Mouse (Mus musculus) C2C12 (cell line): ENCODE data around the gene Hpn. TPM values are rescaled to one million over a fixed set of nuclear protein-coding genes. Genes with fewer than 3 reads are reported as not detected.

Experiments
- H3K27me3 ChIP-seq: one replicate; pipeline ENCODE4 v1.6.1; 2011; ENCODE audit not compliant: control insufficient read depth, insufficient read depth, insufficient read length
- H3K36me3 ChIP-seq: one replicate; pipeline ENCODE4 v1.6.1; 2011; ENCODE audit not compliant: control insufficient read depth, insufficient read depth
- H3K4me3 ChIP-seq: one replicate; pipeline ENCODE4 v1.5.1; 2011; ENCODE audit warnings: mild to moderate bottlenecking, control low read depth; ENCODE audit not compliant: poor library complexity, insufficient read depth, severe bottlenecking
- H3K79me2 ChIP-seq: one replicate; pipeline ENCODE4 v1.6.1; 2011; ENCODE audit not compliant: control insufficient read depth, insufficient read depth
- H3K79me3 ChIP-seq: one replicate; pipeline ENCODE4 v1.6.1; 2011; ENCODE audit warnings: low read depth, control low read depth
- H3ac ChIP-seq: one replicate; pipeline ENCODE3; 2011; ENCODE audit warnings: low read depth; ENCODE audit not compliant: control insufficient read depth, insufficient read length
- CEBPB ChIP-seq: IDR thresholded peaks from one replicate; pipeline ENCODE4 v1.6.1; 2011; ENCODE audit warnings: low read depth, mild to moderate bottlenecking, control low read depth, moderate library complexity
- CTCF ChIP-seq: IDR thresholded peaks from one replicate; pipeline ENCODE4 v1.5.1; 2011; ENCODE audit not compliant: control insufficient read depth, insufficient read depth, insufficient read length
- FOSL1 ChIP-seq: IDR thresholded peaks from one replicate; pipeline ENCODE4 v1.8.0; 2011; ENCODE audit warnings: mild to moderate bottlenecking, low read length; ENCODE audit not compliant: poor library complexity, insufficient read depth, severe bottlenecking
- MAX ChIP-seq: IDR thresholded peaks from one replicate; pipeline ENCODE4 v1.6.1; 2011; ENCODE audit warnings: mild to moderate bottlenecking, control low read depth
- MYOD1 ChIP-seq: IDR thresholded peaks from one replicate; pipeline ENCODE4 v1.6.1; 2011; ENCODE audit warnings: low read depth; ENCODE audit not compliant: control insufficient read depth, insufficient read length
- MYOG ChIP-seq: IDR thresholded peaks from one replicate; pipeline ENCODE4 v1.6.1; 2011; ENCODE audit not compliant: control insufficient read depth, insufficient read length; ENCODE audit errors: extremely low read depth
- USF1 ChIP-seq: IDR thresholded peaks from one replicate; pipeline ENCODE4 v1.6.1; 2011; ENCODE audit warnings: low read depth, mild to moderate bottlenecking, control low read depth, moderate library complexity
- polyA plus RNA-seq: library from polyadenylated mRNA; unstranded; fragments of >200 nt; fragmentation: generic; extraction: Trizol; gene quantifications from one replicate; pipeline ENCODE4 v1.2.1, GENCODE M21; 2012; ENCODE audit warnings: missing spikeins

Gene Hpn
- polyA plus RNA-seq, 1 experiment: not detected

- Histone ChIP-seq H3K36me3 (no peaks in the 10 kb centered on the region), H3K4me3 (no peak overlapping the region), H3K79me3 (no peaks in the 10 kb centered on the region), H3ac (no peak overlapping the region), H3K27me3 (no peaks in the 10 kb centered on the region), H3K79me2 (no peaks in the 10 kb centered on the region)
- TF ChIP-seq USF1 (no peak), MYOD1 (no peak), CEBPB (no peak), FOSL1 (no peak), MYOG (no peak), MAX (no peak), CTCF (no peak)
Measured at GRCm38 (mm10) chr7:31082831-31083588, 32.1 kb downstream of the Hpn start.

DNA sequence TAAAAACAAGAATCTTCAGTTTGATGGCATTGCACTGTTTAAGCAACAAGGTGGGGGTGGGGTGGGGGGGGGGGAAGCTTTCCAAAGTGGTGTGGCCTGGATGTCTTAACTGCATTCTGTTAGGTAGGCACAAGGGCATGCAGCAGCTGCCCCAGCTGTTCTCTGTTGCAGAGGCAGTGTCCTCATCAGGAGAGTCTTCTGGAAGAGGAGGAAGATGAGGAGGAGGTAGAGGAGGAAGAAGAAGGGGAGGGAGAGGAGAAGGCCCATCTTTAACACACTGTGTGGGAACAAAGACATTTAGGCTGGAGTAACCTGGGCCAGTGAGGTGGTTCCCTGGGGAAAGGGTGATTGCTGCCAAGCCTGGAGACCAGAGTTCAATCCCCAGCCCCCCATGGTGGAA lies 33.0 kb downstream of the Hpn start:
- TF ChIP-seq CEBPB (no peak), CTCF (no peak), FOSL1 (no peak), USF1 (no peak), MAX (no peak), MYOG (no peak), MYOD1 (no peak)
- H3K79me2 ChIP-seq: no peaks in the 10 kb centered on the region
- H3K36me3 ChIP-seq: no peaks in the 10 kb centered on the region
- no peaks in the 10 kb centered on the region for H3K79me3 ChIP-seq
- no peak overlapping the region for H3K4me3 ChIP-seq
- H3ac ChIP-seq: no peak overlapping the region
- H3K27me3 ChIP-seq: no peaks in the 10 kb centered on the region

GRCm38 (mm10) chr7:31081106-31081505 lies 34.0 kb downstream of the Hpn start:
- no peaks in the 10 kb centered on the region for H3K79me3 ChIP-seq
- no peak overlapping the region for H3K4me3 ChIP-seq
- TF ChIP-seq CEBPB (no peak), FOSL1 (no peak), MAX (no peak), MYOD1 (no peak), CTCF (no peak)
- no peaks in the 10 kb centered on the region for H3K79me2 ChIP-seq
- no peaks in the 10 kb centered on the region for H3K36me3 ChIP-seq
- H3K27me3 ChIP-seq: peaks cover 5% of the 10 kb centered on the region
- H3ac ChIP-seq: no peak overlapping the region

GRCm38 (mm10) chr7:31080611-31081010 lies 34.5 kb downstream of the Hpn start:
- Histone ChIP-seq H3K79me3 (no peaks in the 10 kb centered on the region), H3K79me2 (no peaks in the 10 kb centered on the region), H3K27me3 (peaks cover 9% of the 10 kb centered on the region), H3K4me3 (no peak overlapping the region), H3K36me3 (no peaks in the 10 kb centered on the region), H3ac (no peak overlapping the region)
- TF ChIP-seq CTCF: no peak
- TF ChIP-seq MYOG: no peak
- TF ChIP-seq USF1: no peak
- TF ChIP-seq FOSL1: no peak

GRCm38 (mm10) chr7:31079670-31080069 lies 35.4 kb downstream of the Hpn start:
- peaks cover 11% of the 10 kb centered on the region for H3K27me3 ChIP-seq
- TF ChIP-seq USF1 (no peak), MYOG (no peak)

DNA sequence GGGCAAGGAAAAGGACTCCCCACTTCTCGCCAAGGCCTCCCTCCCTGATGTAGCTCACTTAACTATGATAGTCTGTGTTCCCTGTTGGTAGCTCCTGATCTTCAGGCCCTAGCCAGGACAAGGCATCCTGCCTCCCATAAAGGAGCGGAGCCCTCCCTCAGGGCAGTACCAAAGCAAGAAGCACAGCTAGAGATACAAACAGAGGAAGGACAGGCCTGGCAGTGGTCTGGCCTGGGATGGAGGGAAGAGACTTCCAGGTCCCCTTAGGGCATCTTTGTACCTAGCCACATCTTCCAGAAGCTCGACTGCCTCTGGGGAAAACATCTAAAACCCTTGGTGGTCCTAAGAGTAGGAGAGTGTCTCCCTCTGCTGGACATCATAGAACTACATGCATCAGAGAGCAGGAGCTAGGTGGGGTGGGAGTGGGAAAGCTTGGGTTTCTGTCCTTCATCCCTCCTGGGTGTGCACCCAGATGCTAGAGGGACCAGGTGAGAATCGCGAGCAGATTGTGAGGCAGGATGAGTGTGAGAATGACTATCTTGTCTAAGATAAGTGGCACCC lies 37.1 kb downstream of the Hpn start:
- H3K4me3 ChIP-seq: no peak overlapping the region
- no peaks in the 10 kb centered on the region for H3K79me3 ChIP-seq
- no peaks in the 10 kb centered on the region for H3K36me3 ChIP-seq
- TF ChIP-seq CTCF: no peak
- no peak for TF ChIP-seq MAX
- TF ChIP-seq USF1: no peak
- no peak for TF ChIP-seq FOSL1
- TF ChIP-seq MYOD1: no peak
- no peak overlapping the region for H3ac ChIP-seq
- H3K27me3 ChIP-seq: peaks cover 11% of the 10 kb centered on the region
- H3K79me2 ChIP-seq: no peaks in the 10 kb centered on the region

More at GRCm38 (mm10) chr7:31079670-31080069, 35.4 kb downstream of the Hpn start:
- Histone ChIP-seq H3K79me2 (no peaks in the 10 kb centered on the region), H3K4me3 (no peak overlapping the region), H3ac (no peak overlapping the region), H3K79me3 (no peaks in the 10 kb centered on the region), H3K36me3 (no peaks in the 10 kb centered on the region)
